Mouse (Mus musculus) liver, embryonic 15.5 days (tissue): ENCODE measurements around the gene Arl2. TPM values are rescaled to one million over a fixed set of nuclear protein-coding genes. Genes with fewer than 3 reads are reported as not detected.

Experiments
- ATAC-seq: fragments of 200-750 bp; cut with Nextera tagmentation; 2 replicates; pipeline ENCODE4 v1.8.0; 2017; ENCODE audit warnings: moderate number of reproducible peaks, mild to moderate bottlenecking, moderate library complexity; ENCODE audit not compliant: insufficient read depth
- H3K27ac ChIP-seq: fragments of 300-500 bp; sonication (generic); replicated peaks from 2 replicates; pipeline ENCODE4 v1.5.1; 2015; ENCODE audit warnings: mild to moderate bottlenecking, inconsistent platforms
- H3K27me3 ChIP-seq: fragments of 300-500 bp; sonication (generic); 2 replicates; pipeline ENCODE4 v1.6.1; 2015; ENCODE audit warnings: mild to moderate bottlenecking, inconsistent platforms
- H3K36me3 ChIP-seq: fragments of 300-500 bp; sonication (generic); replicated peaks from 2 replicates; pipeline ENCODE4 v1.6.1; 2015; ENCODE audit warnings: moderate library complexity, mild to moderate bottlenecking, inconsistent platforms
- H3K4me1 ChIP-seq: fragments of 300-500 bp; sonication (generic); replicated peaks from 2 replicates; pipeline ENCODE4 v1.6.1; 2015; ENCODE audit warnings: inconsistent platforms
- H3K4me2 ChIP-seq: fragments of 300-500 bp; sonication (generic); 2 replicates; pipeline ENCODE4 v1.6.1; 2015; ENCODE audit warnings: moderate library complexity, mild to moderate bottlenecking, inconsistent platforms
- H3K4me3 ChIP-seq: fragments of 300-500 bp; sonication (generic); replicated peaks from 2 replicates; pipeline ENCODE4 v1.5.1; 2015; ENCODE audit warnings: mild to moderate bottlenecking, inconsistent platforms
- H3K9ac ChIP-seq: fragments of 300-500 bp; sonication (generic); 2 replicates; pipeline ENCODE4 v1.6.1; 2015; ENCODE audit warnings: moderate library complexity, mild to moderate bottlenecking, inconsistent platforms
- H3K9me3 ChIP-seq: fragments of 300-500 bp; sonication (generic); replicated peaks from 2 replicates; pipeline ENCODE4 v1.6.1; 2016; ENCODE audit warnings: inconsistent platforms
- WGBS: fragments of 180-500 bp; shearing (Covaris S2); methylation state at CpG from one replicate; pipeline ENCODE4 v1.1.7; 2015; ENCODE audit warnings: mixed read lengths; ENCODE audit not compliant: insufficient replicate concordance; 5-methylcytosine and 5-hydroxymethylcytosine counted together
- polyA plus RNA-seq: library from polyadenylated mRNA; unstranded; fragments of >200 nt; fragmentation: Nextera tagmentation; extraction: Ambion mirVana; gene quantifications from 2 replicates; pipeline ENCODE4 v1.2.1, GENCODE M21; 2015

The Arl2 gene
- polyA plus RNA-seq, 1 experiment from 2014 or later: 28.8 TPM

GRCm38 (mm10) chr19:6126789-6127580 is 14.4 kb downstream of the Arl2 start:
- Histone ChIP-seq H3K9ac (peak overlapping the region; percentile 83), H3K4me1 (peaks cover 72% of the 10 kb centered on the region), H3K27ac (peak overlapping the region; percentile 99), H3K36me3 (peaks cover 21% of the 10 kb centered on the region), H3K4me3 (peak overlapping the region; percentile 76), H3K9me3 (no peaks in the 10 kb centered on the region), H3K27me3 (no peaks in the 10 kb centered on the region), H3K4me2 (peak overlapping the region; percentile 86)
- no peak for ATAC-seq
- WGBS: 59% methylated on average over 10 of the region's 10 CpGs

- peak overlapping the region; percentile 86 for H3K4me2 ChIP-seq
- H3K9me3 ChIP-seq: no peaks in the 10 kb centered on the region
- H3K27me3 ChIP-seq: no peaks in the 10 kb centered on the region
- WGBS: 18% methylated on average over 4 of the region's 4 CpGs
- H3K4me3 ChIP-seq: peak overlapping the region; percentile 76
- peak overlapping the region; percentile 99 for H3K27ac ChIP-seq
- ATAC-seq: no peak
- H3K36me3 ChIP-seq: peaks cover 28% of the 10 kb centered on the region
- peak overlapping the region; percentile 49; the same call in 1 of the 2 replicates for H3K9ac ChIP-seq
- H3K4me1 ChIP-seq: peaks cover 70% of the 10 kb centered on the region
These were observed 15.1 kb downstream of the Arl2 start for GRCm38 (mm10) chr19:6126289-6126688.

GRCm38 (mm10) chr19:6124898-6125297 is 16.4 kb downstream of the Arl2 start:
- no peak for ATAC-seq
- no peak overlapping the region for H3K4me3 ChIP-seq
- 0 out of 2 replicates have a peak overlapping the region, but pooled peaks have one; percentile 29 for H3K27ac ChIP-seq
- H3K9ac ChIP-seq: no peak overlapping the region
- 66% methylated on average over 2 of the region's 2 CpGs for WGBS
- H3K36me3 ChIP-seq: peaks cover 42% of the 10 kb centered on the region
- no peak overlapping the region for H3K4me2 ChIP-seq
- no peaks in the 10 kb centered on the region for H3K27me3 ChIP-seq
- H3K9me3 ChIP-seq: no peaks in the 10 kb centered on the region
- peaks cover 58% of the 10 kb centered on the region for H3K4me1 ChIP-seq

- no peaks in the 10 kb centered on the region for H3K27me3 ChIP-seq
- 81% methylated on average over 8 of the region's 8 CpGs for WGBS
- H3K9ac ChIP-seq: no peak overlapping the region
These were observed 18.0 kb downstream of the Arl2 start for GRCm38 (mm10) chr19:6123330-6123729.

GRCm38 (mm10) chr19:6121761-6122160 is 19.6 kb downstream of the Arl2 start:
- Histone ChIP-seq H3K36me3 (peaks cover 54% of the 10 kb centered on the region), H3K9ac (0 out of 2 replicates have a peak overlapping the region, but pooled peaks have one; percentile 15), H3K27ac (peak overlapping the region; percentile 65), H3K27me3 (no peaks in the 10 kb centered on the region), H3K4me2 (peak overlapping the region; percentile 48), H3K4me1 (peaks cover 53% of the 10 kb centered on the region), H3K9me3 (no peaks in the 10 kb centered on the region), H3K4me3 (peak overlapping the region; percentile 26)
- 0 out of 2 replicates have a peak, but pooled peaks have one; percentile 11 for ATAC-seq
- 66% methylated on average over 19 of the region's 19 CpGs for WGBS

More at GRCm38 (mm10) chr19:6123330-6123729, 18.0 kb downstream of the Arl2 start:
- Histone ChIP-seq H3K4me3 (no peak overlapping the region), H3K4me2 (no peak overlapping the region), H3K27ac (no peak overlapping the region), H3K36me3 (peaks cover 51% of the 10 kb centered on the region), H3K9me3 (no peaks in the 10 kb centered on the region), H3K4me1 (peaks cover 56% of the 10 kb centered on the region)
- ATAC-seq: no peak

GRCm38 (mm10) chr19:6118677-6119185 is 22.6 kb downstream of the Arl2 start:
- no peak for ATAC-seq
- WGBS: 3% methylated on average over 8 of the region's 8 CpGs
- Histone ChIP-seq H3K4me3 (peak overlapping the region; percentile 80), H3K9ac (peak overlapping the region; percentile 86; the same call in 1 of the 2 replicates), H3K9me3 (no peaks in the 10 kb centered on the region), H3K27me3 (no peaks in the 10 kb centered on the region), H3K4me2 (peak overlapping the region; percentile 94), H3K27ac (peak overlapping the region; percentile 97), H3K4me1 (peaks cover 45% of the 10 kb centered on the region), H3K36me3 (peaks cover 78% of the 10 kb centered on the region)

GRCm38 (mm10) chr19:6117986-6118676 is 23.2 kb downstream of the Arl2 start, which contains the start of gene Sac3d1:
Gene Sac3d1 (minus strand): TSS chr19:6118650.
- no peaks in the 10 kb centered on the region for H3K27me3 ChIP-seq
- H3K4me2 ChIP-seq: peak within 1 kb of the TSS; percentile 94
- peaks cover 75% of the 10 kb centered on the region for H3K36me3 ChIP-seq
- peak; percentile 81 for ATAC-seq
- peaks cover 43% of the 10 kb centered on the region for H3K4me1 ChIP-seq
- no peaks in the 10 kb centered on the region for H3K9me3 ChIP-seq
- peak within 1 kb of the TSS; percentile 86 for H3K9ac ChIP-seq
- peak within 1 kb of the TSS; percentile 97 for H3K27ac ChIP-seq
- peak within 1 kb of the TSS; percentile 80 for H3K4me3 ChIP-seq
- under 1% methylated on average over 77 of the region's 77 CpGs for WGBS

- Histone ChIP-seq H3K4me2 (peak overlapping the region; percentile 94), H3K27me3 (no peaks in the 10 kb centered on the region), H3K9me3 (no peaks in the 10 kb centered on the region), H3K27ac (peak overlapping the region; percentile 97), H3K4me3 (peak overlapping the region; percentile 80), H3K9ac (peak overlapping the region; percentile 86), H3K4me1 (peaks cover 39% of the 10 kb centered on the region), H3K36me3 (peaks cover 70% of the 10 kb centered on the region)
- no peak for ATAC-seq
- 2% methylated on average over 32 of the region's 32 CpGs for WGBS
These were observed 23.9 kb downstream of the Arl2 start for GRCm38 (mm10) chr19:6117346-6117985.

- 84% methylated on average over 15 of the region's 15 CpGs for WGBS
- no peak for ATAC-seq
- H3K4me3 ChIP-seq: peak overlapping the region; percentile 80; the same call in 1 of the 2 replicates
These were observed 25.1 kb downstream of the Arl2 start for GRCm38 (mm10) chr19:6116113-6116850.

GRCm38 (mm10) chr19:6113116-6113515 is 28.2 kb downstream of the Arl2 start:
- WGBS: 64% methylated on average over 6 of the region's 6 CpGs
- Histone ChIP-seq H3K9me3 (no peaks in the 10 kb centered on the region), H3K4me3 (no peak overlapping the region), H3K9ac (no peak overlapping the region), H3K27me3 (no peaks in the 10 kb centered on the region), H3K4me1 (peaks cover 18% of the 10 kb centered on the region), H3K27ac (no peak overlapping the region), H3K36me3 (peaks cover 35% of the 10 kb centered on the region), H3K4me2 (no peak overlapping the region)
- ATAC-seq: no peak

More at GRCm38 (mm10) chr19:6116113-6116850, 25.1 kb downstream of the Arl2 start:
- peaks cover 58% of the 10 kb centered on the region for H3K36me3 ChIP-seq
- H3K4me2 ChIP-seq: peak overlapping the region; percentile 94
- peaks cover 34% of the 10 kb centered on the region for H3K4me1 ChIP-seq
- H3K9ac ChIP-seq: no peak overlapping the region; the same call in 1 of the 2 replicates
- H3K27ac ChIP-seq: 0 out of 2 replicates have a peak overlapping the region, but pooled peaks have one; percentile 6
- H3K27me3 ChIP-seq: no peaks in the 10 kb centered on the region
- H3K9me3 ChIP-seq: no peaks in the 10 kb centered on the region
